Mouse (Mus musculus): ENCODE results near the gene Nrg4.
A peak's percentile ranks its signal among the peaks of the same experiment; 100 is the strongest.

The Nrg4 gene

GRCm38 (mm10) chr9:55326515-55327233 is at the start of gene Nrg4, which contains the start of gene Tmem266:
Gene Nrg4, minus strand, starts transcription at chr9:55326844.
Gene Tmem266, plus strand, starts transcription at chr9:55326913.
- peak; percentile 80 for DNase-seq (ENCODE audit: low read depth, low spot score)

GRCm38 (mm10) chr9:55371908-55372307 is 45.3 kb upstream of the Nrg4 start:
- no peak for DNase-seq (ENCODE audit: low read depth, low spot score)

DNA sequence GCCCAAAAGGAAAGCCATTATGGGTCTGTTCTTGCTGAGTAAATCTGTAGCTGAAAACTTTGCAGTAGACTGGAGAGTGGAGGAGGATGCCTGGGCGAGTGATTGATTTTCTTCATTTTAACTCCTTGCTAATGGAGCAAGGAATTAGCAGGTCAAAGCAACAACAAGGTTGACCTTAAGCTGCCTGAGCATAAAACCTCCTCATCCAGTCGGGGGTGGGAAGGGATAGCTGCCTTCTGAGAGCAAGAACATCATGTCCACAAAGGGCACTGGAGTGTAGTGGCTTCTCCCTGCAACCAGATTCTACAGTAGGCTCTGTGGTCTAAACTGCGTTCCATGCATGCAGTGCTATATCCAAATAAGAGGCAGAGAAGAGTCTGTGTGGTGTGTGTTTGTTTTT is 41.4 kb upstream of the Nrg4 start:
- no peak for DNase-seq (ENCODE audit: low read depth, low spot score)

DNA sequence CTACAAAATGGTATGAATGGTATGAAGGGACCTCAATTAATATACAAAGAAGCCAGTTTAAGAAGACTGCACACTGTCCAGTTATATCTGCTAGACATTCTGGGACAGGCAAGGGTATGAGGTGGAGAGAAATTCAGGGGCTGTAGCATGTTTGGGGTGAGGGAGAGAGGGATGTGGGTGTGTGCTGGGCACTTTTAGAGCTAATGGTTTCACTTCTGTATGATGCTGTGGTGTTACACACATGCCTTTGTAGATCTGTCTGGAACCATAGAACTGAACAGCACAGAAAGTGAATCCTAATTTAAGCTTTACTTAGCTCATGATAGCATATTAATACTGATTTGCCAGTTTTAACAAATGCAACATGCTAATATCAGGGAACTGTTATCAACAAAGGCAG is 37.1 kb upstream of the Nrg4 start:
- DNase-seq (ENCODE audit: low read depth, low spot score), result no peak

- no peak for DNase-seq (ENCODE audit: low read depth, low spot score)
These were observed 35.3 kb upstream of the Nrg4 start for GRCm38 (mm10) chr9:55361969-55362368.

DNA sequence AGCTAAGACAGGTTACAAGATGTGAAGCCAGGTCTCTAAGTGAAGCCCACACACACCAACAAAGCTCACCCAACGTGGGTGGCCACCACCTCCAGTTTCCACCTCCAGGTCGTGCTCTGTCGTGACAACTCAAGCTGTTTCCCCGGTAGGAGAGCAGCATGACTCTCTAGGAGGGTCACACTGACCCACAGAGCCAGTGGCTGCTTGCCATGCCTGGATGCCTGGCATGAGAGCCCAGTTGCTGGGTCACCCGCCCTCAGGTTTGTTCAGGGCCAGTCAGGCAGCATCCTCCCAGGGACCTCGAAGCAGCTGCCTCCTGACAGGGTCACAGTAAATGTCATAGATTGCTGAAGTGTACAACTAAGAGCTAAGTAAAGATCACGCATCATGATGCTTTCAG is 34.2 kb upstream of the Nrg4 start:
- no peak for DNase-seq (ENCODE audit: low read depth, low spot score)

- no peak for DNase-seq (ENCODE audit: low read depth, low spot score)
These were observed 33.7 kb upstream of the Nrg4 start for GRCm38 (mm10) chr9:55360372-55360771.

DNA sequence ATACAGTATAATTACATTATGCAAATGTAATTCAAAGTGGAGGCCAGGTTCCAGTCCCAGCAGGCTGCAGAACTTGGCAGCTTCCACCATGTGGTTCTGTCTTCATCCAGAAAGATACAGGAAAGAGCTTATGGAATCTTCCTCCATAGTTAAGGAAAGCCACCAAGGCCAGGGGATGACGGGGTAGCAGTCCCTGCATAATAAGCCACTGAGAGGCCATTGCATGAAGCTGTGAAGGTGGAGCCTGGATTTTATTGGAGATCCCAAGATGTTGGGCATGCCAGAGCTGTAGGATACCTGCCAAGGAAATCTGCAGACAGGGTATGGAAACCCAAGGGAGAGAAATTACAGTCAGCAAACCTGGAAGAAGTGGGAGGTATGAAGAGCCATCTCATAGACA is 30.5 kb upstream of the Nrg4 start:
- no peak for DNase-seq (ENCODE audit: low read depth, low spot score)

GRCm38 (mm10) chr9:55355270-55355834 is 28.7 kb upstream of the Nrg4 start:
- no peak for DNase-seq (ENCODE audit: low read depth, low spot score)

DNA sequence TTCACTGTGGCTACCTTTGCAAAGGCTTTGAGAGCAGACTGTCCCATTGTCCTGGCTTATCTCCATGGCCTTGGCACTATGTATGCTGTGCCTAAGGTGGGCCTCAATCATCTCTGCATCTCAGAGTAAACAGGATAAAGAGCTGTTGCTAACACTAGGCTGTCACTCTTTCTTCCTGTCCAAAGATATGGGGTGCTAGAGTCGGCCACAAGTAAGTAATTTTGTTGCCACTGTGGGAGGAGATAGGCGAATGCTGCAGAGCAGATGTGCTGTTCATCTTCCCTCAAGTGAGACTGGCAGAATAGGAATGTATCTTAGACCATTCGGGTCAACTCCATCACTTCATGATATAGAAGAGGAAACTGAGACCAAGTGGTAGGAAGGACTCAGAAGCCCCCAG is 28.0 kb upstream of the Nrg4 start:
- DNase-seq (ENCODE audit: low read depth, low spot score), result no peak

DNA sequence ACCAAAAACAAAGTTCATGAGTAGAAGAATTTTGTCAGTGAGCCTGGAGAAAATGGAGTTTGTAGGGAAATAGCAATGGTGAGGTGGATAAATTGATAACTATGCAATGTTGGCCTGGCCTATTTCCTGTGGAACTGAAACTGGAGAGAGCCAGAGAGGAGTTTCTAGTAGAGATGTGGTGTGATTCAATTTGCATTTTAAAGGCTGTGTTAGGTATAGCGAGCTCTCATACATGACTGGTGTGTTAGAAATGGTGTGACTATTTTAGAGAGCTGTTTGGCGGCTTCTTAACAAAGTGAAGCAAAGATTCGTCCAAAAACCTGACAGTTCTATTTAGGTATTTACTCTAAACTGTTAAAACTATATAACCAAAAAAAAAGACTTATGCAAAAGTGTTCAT is 22.0 kb upstream of the Nrg4 start:
- no peak for DNase-seq (ENCODE audit: low read depth, low spot score)

DNA sequence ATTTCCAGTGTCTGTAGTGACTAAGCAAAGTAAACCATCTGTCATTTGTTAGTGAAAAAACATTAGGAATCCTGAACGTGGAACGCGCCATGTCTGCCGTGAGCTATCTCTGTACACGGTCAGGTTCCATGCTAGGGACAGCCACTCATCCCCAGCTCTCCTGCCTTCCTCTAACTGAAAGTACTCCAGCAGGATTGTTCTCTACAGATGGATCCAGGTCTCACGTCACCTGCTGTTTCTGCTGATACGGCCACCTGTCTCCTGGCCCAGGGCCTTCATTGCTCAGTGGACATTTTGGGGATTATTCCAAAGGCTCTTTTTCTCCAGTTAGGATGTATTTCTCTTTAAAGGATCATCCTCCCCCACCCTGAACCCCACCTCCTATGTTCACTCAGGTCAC is 18.7 kb upstream of the Nrg4 start:
- DNase-seq (ENCODE audit: low read depth, low spot score), result no peak

DNA sequence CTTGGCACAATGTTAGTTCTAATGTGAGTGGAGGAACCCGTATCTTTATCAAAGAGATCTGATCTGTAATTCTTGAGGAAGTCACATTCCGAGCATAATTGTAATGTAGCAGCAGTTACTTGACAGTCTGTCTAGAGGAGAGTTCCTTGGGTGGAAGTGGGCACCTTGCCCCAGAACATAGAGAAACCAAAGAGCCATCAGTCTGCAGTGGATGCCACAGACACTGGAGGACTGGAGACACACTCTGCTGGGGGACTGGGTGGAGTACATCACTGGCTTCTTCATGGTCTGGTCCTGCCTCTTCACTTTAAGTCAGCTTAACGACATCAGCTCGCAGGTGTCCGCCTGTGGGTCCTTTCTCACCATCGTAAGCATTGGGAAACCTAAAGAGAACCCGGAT is 17.5 kb upstream of the Nrg4 start:
- DNase-seq (ENCODE audit: low read depth, low spot score), result no peak

DNA sequence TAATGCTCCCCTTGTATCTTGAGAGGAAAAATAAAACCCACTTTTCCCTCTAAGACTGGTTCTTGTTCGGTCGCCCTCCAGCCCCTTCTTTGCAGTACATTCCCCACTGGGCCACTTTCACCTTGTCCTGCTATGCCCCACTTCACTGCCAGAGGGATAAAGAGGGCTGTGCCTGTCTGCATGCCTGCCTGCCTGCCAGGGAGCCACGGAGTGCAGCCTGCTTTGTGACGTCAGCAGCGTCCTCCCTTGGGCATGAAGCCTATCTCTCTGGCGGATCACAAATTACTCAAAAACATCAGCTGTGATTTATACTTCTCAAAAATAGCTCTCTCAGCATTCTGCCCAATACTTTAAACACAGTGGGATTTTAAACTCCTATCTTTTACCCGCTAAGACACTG is 6.3 kb upstream of the Nrg4 start:
- DNase-seq (ENCODE audit: low read depth, low spot score), result no peak

DNA sequence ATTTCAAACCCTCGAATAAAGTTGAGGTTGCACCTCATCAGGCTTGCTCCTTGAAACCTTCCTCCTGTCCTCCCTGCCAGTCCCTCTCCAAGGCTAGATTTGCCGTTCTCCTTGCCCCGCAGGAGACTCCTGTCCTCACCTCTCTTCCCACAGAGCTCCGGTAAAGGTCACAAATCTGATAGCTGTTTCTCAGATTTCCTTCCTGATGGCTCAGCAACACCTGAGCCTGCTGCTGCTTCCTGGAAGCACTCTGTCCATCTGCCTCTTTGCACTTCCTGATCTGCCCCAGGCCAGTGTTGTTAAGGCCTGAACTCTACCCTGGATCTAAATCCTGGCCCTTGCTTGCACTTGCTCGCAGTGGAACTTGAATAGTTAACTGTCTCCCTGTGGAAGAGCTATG is 5.8 kb upstream of the Nrg4 start:
- DNase-seq (ENCODE audit: low read depth, low spot score), result no peak

GRCm38 (mm10) chr9:55329401-55329800 is 2.8 kb upstream of the Nrg4 start:
- no peak for DNase-seq (ENCODE audit: low read depth, low spot score)

GRCm38 (mm10) chr9:55328151-55328918 is 1.7 kb upstream of the Nrg4 start:
- DNase-seq (ENCODE audit: low read depth, low spot score), result no peak

DNA sequence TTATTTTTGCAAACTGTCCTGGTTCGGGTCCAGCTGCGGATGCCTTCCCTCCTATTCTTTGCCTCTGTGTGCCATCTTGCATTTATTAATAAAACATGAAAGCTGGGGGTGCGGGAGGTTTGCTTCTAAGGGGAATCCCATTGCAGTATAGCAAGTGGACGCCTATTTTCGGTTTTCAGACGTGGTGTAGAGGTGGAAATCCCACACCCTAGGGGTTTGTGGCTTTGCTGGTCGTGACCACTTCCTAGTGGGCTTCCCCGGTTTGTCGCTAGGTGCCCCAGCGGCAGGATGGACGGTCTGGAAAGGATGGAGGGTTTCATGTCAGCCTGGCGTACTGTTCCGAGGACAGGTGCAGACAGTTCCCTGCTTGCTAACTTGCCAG is 581 bp upstream of the Nrg4 start:
- no peak for DNase-seq (ENCODE audit: low read depth, low spot score)

GRCm38 (mm10) chr9:55325564-55326514 is 805 bp downstream of the Nrg4 start:
- no peak for DNase-seq (ENCODE audit: low read depth, low spot score)

DNA sequence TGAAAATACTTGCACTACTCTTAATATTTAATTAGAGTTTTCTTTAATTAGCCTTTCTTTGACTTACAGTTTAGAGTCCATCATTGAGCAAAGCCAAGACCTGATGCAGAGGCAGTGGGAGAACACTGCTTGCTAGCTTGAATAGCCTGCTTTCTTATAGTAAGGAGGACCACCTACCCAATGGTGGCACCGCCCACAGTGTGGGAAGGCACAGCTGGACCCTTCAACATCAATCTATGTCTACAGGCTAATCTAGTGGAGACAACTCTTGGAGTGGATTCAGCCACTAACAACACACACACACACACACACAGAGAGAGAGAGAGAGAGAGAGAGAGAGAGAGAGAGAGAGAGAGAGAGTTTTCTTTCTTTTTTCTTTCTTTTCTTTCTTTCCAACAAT is 1.6 kb downstream of the Nrg4 start:
- no peak for DNase-seq (ENCODE audit: low read depth, low spot score)

- DNase-seq (ENCODE audit: low read depth, low spot score), result no peak
These were observed 2.1 kb downstream of the Nrg4 start for GRCm38 (mm10) chr9:55324516-55324915.

- no peak for DNase-seq (ENCODE audit: low read depth, low spot score)
These were observed 2.6 kb downstream of the Nrg4 start for GRCm38 (mm10) chr9:55324085-55324484.

Data from retina, adult 2 months (tissue).